Mouse (Mus musculus): ENCODE measurements at regions not wholly inside any gene's neighbourhood (a gene's known extent, or its start where the extent isn't known, plus 50 kb on each side); places are given as distances from the start of the nearest gene placed in this dataset.
"Not testable (repeated sequence)": the region's sequence is repeated elsewhere in the genome, so short reads cannot be mapped to it uniquely, and the experiment has no call there.

GRCm38 (mm10) chr13:4791139-4791538 is 182.2 kb upstream of the Akr1e1 start:
- DNase-seq (ENCODE audit: low spot score): no peak
- H3K9ac ChIP-seq (replicated peaks; ENCODE audit: low read length, poor library complexity, severe bottlenecking): no peak overlapping the region
- no peaks in the 10 kb centered on the region for H3K36me3 ChIP-seq (ENCODE audit: insufficient read depth, low read length)
- H3K4me3 ChIP-seq (ENCODE audit: low read depth, low read length): no peak overlapping the region
- TF ChIP-seq CTCF (IDR thresholded peaks at IDR 0.05): no peak
- 83% methylated on average over 2 of the region's 2 CpGs for WGBS
- no peaks in the 10 kb centered on the region for H3K27me3 ChIP-seq (ENCODE audit: insufficient read depth, low read length)
- no peaks in the 10 kb centered on the region for H3K9me3 ChIP-seq (ENCODE audit: low read length)
- no peak for ATAC-seq (ENCODE audit: low FRiP score)
- no peak overlapping the region for H3K27ac ChIP-seq (ENCODE audit: low read depth, low read length)
- no peak overlapping the region for H3K4me2 ChIP-seq (ENCODE audit: low read depth, low read length, poor library complexity, severe bottlenecking)
- no peaks in the 10 kb centered on the region for H3K4me1 ChIP-seq (ENCODE audit: insufficient read depth, low read length)

DNA sequence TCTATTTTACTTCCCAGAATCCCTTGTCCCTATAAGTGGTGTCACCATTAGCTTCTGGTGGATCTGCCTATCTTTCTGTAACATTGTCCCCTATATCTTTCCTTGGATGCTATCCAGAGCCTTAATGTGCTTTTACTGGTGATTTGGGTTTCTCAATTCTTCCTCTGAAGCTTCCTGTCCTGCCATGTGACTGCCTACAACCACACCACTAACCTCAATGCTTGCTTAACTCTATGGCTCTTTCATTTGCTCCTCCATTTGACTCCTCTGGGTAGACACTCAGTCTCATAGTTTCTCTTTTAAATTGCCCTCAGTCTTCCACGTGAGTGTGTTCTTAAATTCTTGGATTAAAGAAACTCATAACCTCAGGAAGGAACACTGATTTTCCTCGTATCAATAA is 181.4 kb upstream of the Akr1e1 start:
- H3K9me3 ChIP-seq (ENCODE audit: low read length): no peaks in the 10 kb centered on the region
- no peak for DNase-seq (ENCODE audit: low spot score)
- no peak overlapping the region for H3K4me2 ChIP-seq (ENCODE audit: low read depth, low read length, poor library complexity, severe bottlenecking)
- no peaks in the 10 kb centered on the region for H3K4me1 ChIP-seq (ENCODE audit: insufficient read depth, low read length)
- H3K4me3 ChIP-seq (ENCODE audit: low read depth, low read length): no peak overlapping the region
- H3K36me3 ChIP-seq (ENCODE audit: insufficient read depth, low read length): no peaks in the 10 kb centered on the region
- WGBS: 78% methylated on average over 2 of the region's 2 CpGs
- no peak overlapping the region for H3K9ac ChIP-seq (replicated peaks; ENCODE audit: low read length, poor library complexity, severe bottlenecking)
- ATAC-seq (ENCODE audit: low FRiP score): no peak
- no peaks in the 10 kb centered on the region for H3K27me3 ChIP-seq (ENCODE audit: insufficient read depth, low read length)
- H3K27ac ChIP-seq (ENCODE audit: low read depth, low read length): no peak overlapping the region
- TF ChIP-seq CTCF (IDR thresholded peaks at IDR 0.05): no peak

GRCm38 (mm10) chr13:4783290-4783689 is 174.3 kb upstream of the Akr1e1 start:
- ATAC-seq (ENCODE audit: low FRiP score): no peak
- WGBS: 51% methylated on average over 3 of the region's 3 CpGs
- no peak for TF ChIP-seq CTCF (IDR thresholded peaks at IDR 0.05)

GRCm38 (mm10) chr13:4778264-4778823 is 169.4 kb upstream of the Akr1e1 start:
- 73% methylated on average over 3 of the region's 3 CpGs for WGBS

More at GRCm38 (mm10) chr13:4783290-4783689, 174.3 kb upstream of the Akr1e1 start:
- no peaks in the 10 kb centered on the region for H3K27me3 ChIP-seq (ENCODE audit: insufficient read depth, low read length)
- no peak overlapping the region for H3K4me3 ChIP-seq (ENCODE audit: low read depth, low read length)
- DNase-seq (ENCODE audit: low spot score): no peak
- H3K9ac ChIP-seq (replicated peaks; ENCODE audit: low read length, poor library complexity, severe bottlenecking): no peak overlapping the region
- H3K36me3 ChIP-seq (ENCODE audit: insufficient read depth, low read length): no peaks in the 10 kb centered on the region
- no peaks in the 10 kb centered on the region for H3K9me3 ChIP-seq (ENCODE audit: low read length)
- no peak overlapping the region for H3K27ac ChIP-seq (ENCODE audit: low read depth, low read length)
- no peaks in the 10 kb centered on the region for H3K4me1 ChIP-seq (ENCODE audit: insufficient read depth, low read length)
- no peak overlapping the region for H3K4me2 ChIP-seq (ENCODE audit: low read depth, low read length, poor library complexity, severe bottlenecking)

GRCm38 (mm10) chr13:4776855-4777254 is 167.9 kb upstream of the Akr1e1 start:
- no peaks in the 10 kb centered on the region for H3K4me1 ChIP-seq (ENCODE audit: insufficient read depth, low read length)
- peak; percentile 70 for TF ChIP-seq CTCF (IDR thresholded peaks at IDR 0.05)
- no peak overlapping the region for H3K4me2 ChIP-seq (ENCODE audit: low read depth, low read length, poor library complexity, severe bottlenecking)
- H3K9ac ChIP-seq (replicated peaks; ENCODE audit: low read length, poor library complexity, severe bottlenecking): no peak overlapping the region
- no peaks in the 10 kb centered on the region for H3K9me3 ChIP-seq (ENCODE audit: low read length)
- DNase-seq (ENCODE audit: low spot score) (peak; percentile 62), ATAC-seq (ENCODE audit: low FRiP score) (no peak)
- H3K36me3 ChIP-seq (ENCODE audit: insufficient read depth, low read length): no peaks in the 10 kb centered on the region
- no peak overlapping the region for H3K27ac ChIP-seq (ENCODE audit: low read depth, low read length)
- 36% methylated on average over 4 of the region's 4 CpGs for WGBS
- no peak overlapping the region for H3K4me3 ChIP-seq (ENCODE audit: low read depth, low read length)
- H3K27me3 ChIP-seq (ENCODE audit: insufficient read depth, low read length): no peaks in the 10 kb centered on the region

More at GRCm38 (mm10) chr13:4778264-4778823, 169.4 kb upstream of the Akr1e1 start:
- not testable (repeated sequence) for H3K27me3 ChIP-seq (ENCODE audit: insufficient read depth, low read length); H3K36me3 ChIP-seq (ENCODE audit: insufficient read depth, low read length); H3K9me3 ChIP-seq (ENCODE audit: low read length); DNase-seq (ENCODE audit: low spot score); H3K4me1 ChIP-seq (ENCODE audit: insufficient read depth, low read length); H3K4me2 ChIP-seq (ENCODE audit: low read depth, low read length, poor library complexity, severe bottlenecking); H3K4me3 ChIP-seq (ENCODE audit: low read depth, low read length); H3K9ac ChIP-seq (replicated peaks; ENCODE audit: low read length, poor library complexity, severe bottlenecking); ATAC-seq (ENCODE audit: low FRiP score); H3K27ac ChIP-seq (ENCODE audit: low read depth, low read length)

DNA sequence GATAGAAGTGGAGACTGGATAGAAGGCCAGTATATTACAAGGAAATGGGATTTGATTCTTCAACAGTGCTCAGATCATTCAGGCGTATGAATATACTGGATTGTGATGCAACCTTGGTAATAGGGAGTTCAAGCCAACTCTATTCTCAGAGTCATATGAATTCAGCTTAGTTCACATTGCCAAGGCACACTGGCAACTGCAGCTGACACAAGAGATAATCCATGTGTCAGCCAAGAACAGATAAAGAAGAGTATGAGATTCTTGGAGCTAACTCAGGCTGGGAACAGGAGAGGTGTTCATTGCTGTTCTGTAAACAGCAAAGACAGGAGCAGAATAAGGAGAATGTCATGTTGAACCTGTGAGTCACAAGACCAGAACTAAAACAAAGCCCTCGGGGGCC is 163.3 kb upstream of the Akr1e1 start:
- Histone ChIP-seq H3K9me3 (ENCODE audit: low read length) (no peaks in the 10 kb centered on the region), H3K9ac (replicated peaks; ENCODE audit: low read length, poor library complexity, severe bottlenecking) (no peak overlapping the region), H3K27me3 (ENCODE audit: insufficient read depth, low read length) (no peaks in the 10 kb centered on the region), H3K27ac (ENCODE audit: low read depth, low read length) (no peak overlapping the region), H3K4me1 (ENCODE audit: insufficient read depth, low read length) (no peaks in the 10 kb centered on the region), H3K4me3 (ENCODE audit: low read depth, low read length) (no peak overlapping the region), H3K4me2 (ENCODE audit: low read depth, low read length, poor library complexity, severe bottlenecking) (no peak overlapping the region), H3K36me3 (ENCODE audit: insufficient read depth, low read length) (no peaks in the 10 kb centered on the region)
- WGBS: 88% methylated on average over 2 of the region's 2 CpGs
- ATAC-seq (ENCODE audit: low FRiP score): no peak
- no peak for TF ChIP-seq CTCF (IDR thresholded peaks at IDR 0.05)
- no peak for DNase-seq (ENCODE audit: low spot score)
